Mouse (Mus musculus) heart, embryonic 11.5 days (tissue): ENCODE results near the gene Prox1. TPM values are rescaled to one million over a fixed set of nuclear protein-coding genes. Genes with fewer than 3 reads are reported as not detected.

Experiments used
- ATAC-seq: fragments of 200-750 bp; cut with Nextera tagmentation; replicated peaks from 2 replicates; pipeline ENCODE4 v1.8.0; 2017; ENCODE audit warnings: moderate library complexity; ENCODE audit not compliant: insufficient number of reproducible peaks, low FRiP score, low TSS enrichment
- H3K27ac ChIP-seq: fragments of 300-500 bp; sonication (generic); 2 replicates; pipeline ENCODE4 v1.5.1; 2014; ENCODE audit warnings: mild to moderate bottlenecking, low read depth, low read length
- H3K27me3 ChIP-seq: fragments of 300-500 bp; sonication (generic); 2 replicates; pipeline ENCODE4 v1.6.1; 2014; ENCODE audit warnings: mild to moderate bottlenecking, low read length, mixed read lengths; ENCODE audit not compliant: control insufficient read depth, insufficient read depth
- H3K36me3 ChIP-seq: fragments of 300-500 bp; sonication (generic); 2 replicates; pipeline ENCODE4 v1.6.1; 2014; ENCODE audit warnings: mild to moderate bottlenecking, low read length, moderate library complexity, mixed read lengths; ENCODE audit not compliant: control insufficient read depth, insufficient read depth
- H3K4me1 ChIP-seq: fragments of 300-500 bp; sonication (generic); 2 replicates; pipeline ENCODE4 v1.6.1; 2014; ENCODE audit warnings: low read length; ENCODE audit not compliant: control insufficient read depth, insufficient read depth
- H3K4me2 ChIP-seq: fragments of 300-500 bp; sonication (generic); 2 replicates; pipeline ENCODE4 v1.6.1; 2014; ENCODE audit warnings: mild to moderate bottlenecking, moderate library complexity
- H3K4me3 ChIP-seq: fragments of 300-500 bp; sonication (generic); 2 replicates; pipeline ENCODE4 v1.5.1; 2014; ENCODE audit warnings: low read depth, low read length
- H3K9ac ChIP-seq: fragments of 300-500 bp; sonication (generic); 2 replicates; pipeline ENCODE4 v1.6.1; 2014; ENCODE audit warnings: mild to moderate bottlenecking, low read depth, low read length, moderate library complexity
- H3K9me3 ChIP-seq: fragments of 300-500 bp; sonication (generic); replicated peaks from 2 replicates; pipeline ENCODE4 v1.6.1; 2016; ENCODE audit warnings: low read length; ENCODE audit not compliant: control insufficient read depth
- WGBS: fragments of 180-500 bp; shearing (Covaris S2); extraction: QIAGEN DNeasy Blood & Tissue Kit; methylation state at CpG from one replicate; pipeline ENCODE4 v1.1.7; 2014; ENCODE audit not compliant: insufficient replicate concordance; 5-methylcytosine and 5-hydroxymethylcytosine counted together
- polyA plus RNA-seq: library from polyadenylated mRNA; unstranded; fragments of >200 nt; fragmentation: Nextera tagmentation; extraction: Ambion mirVana; gene quantifications from 2 replicates; pipeline ENCODE4 v1.2.1, GENCODE M21; 2014

Gene Prox1
- polyA plus RNA-seq, 1 experiment from 2014 or later, result 12.6 TPM

DNA sequence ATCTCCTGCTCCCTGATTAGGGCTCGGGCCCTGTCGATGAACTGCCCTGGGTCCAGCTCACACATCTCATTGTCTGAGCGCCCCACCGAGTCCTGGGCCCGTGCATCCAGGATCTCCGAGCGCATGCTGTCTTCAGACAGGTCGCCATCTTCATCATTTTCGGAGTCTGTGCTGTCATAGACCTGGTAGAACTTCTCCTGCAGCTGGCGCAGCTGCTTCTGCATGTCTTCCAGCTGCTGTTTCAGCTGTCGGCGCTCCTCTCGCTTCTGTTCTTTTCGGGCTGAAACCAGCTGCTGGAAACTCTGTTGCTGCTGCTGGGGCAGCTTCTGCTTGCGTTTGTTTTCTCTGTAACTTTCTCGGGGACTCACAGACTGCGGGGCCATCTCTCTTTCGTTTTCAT is 9.2 kb downstream of the Prox1 start:
- 0 out of 2 replicates have a peak, but pooled peaks cover 2% of the 10 kb centered on the region for H3K36me3 ChIP-seq
- no peak overlapping the region for H3K27ac ChIP-seq
- no peak overlapping the region for H3K4me3 ChIP-seq
- H3K27me3 ChIP-seq, result no peaks in the 10 kb centered on the region
- no peaks in the 10 kb centered on the region for H3K9me3 ChIP-seq
- ATAC-seq, result no peak
- no peak overlapping the region for H3K4me2 ChIP-seq
- no peaks in the 10 kb centered on the region for H3K4me1 ChIP-seq
- 79% methylated on average over 18 of the region's 18 CpGs for WGBS
- no peak overlapping the region for H3K9ac ChIP-seq

DNA sequence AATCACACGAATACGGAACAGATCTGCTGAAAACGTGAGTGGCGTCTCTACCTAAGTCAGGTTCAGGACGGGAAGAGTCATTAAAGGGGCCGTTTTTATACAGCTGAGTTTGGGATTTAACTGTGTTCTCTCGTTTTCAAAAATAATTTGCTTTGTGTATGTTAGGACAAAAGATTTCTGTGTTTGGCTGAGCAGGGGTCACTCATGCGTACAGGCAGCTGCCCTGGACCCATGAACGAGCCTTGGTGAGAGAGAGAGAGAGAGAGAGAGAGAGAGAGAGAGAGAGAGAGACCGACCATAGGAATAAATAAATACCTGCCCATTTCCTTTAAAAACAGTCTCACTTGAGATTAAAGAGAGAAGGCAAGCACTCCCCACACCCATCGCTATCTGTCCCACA is 11.1 kb downstream of the Prox1 start:
- Histone ChIP-seq H3K36me3 (0 out of 2 replicates have a peak, but pooled peaks cover 2% of the 10 kb centered on the region), H3K27ac (no peak overlapping the region), H3K27me3 (no peaks in the 10 kb centered on the region), H3K4me2 (no peak overlapping the region), H3K4me3 (no peak overlapping the region), H3K9ac (no peak overlapping the region), H3K4me1 (no peaks in the 10 kb centered on the region), H3K9me3 (no peaks in the 10 kb centered on the region)
- WGBS, result 74% methylated on average over 11 of the region's 11 CpGs
- ATAC-seq, result no peak

DNA sequence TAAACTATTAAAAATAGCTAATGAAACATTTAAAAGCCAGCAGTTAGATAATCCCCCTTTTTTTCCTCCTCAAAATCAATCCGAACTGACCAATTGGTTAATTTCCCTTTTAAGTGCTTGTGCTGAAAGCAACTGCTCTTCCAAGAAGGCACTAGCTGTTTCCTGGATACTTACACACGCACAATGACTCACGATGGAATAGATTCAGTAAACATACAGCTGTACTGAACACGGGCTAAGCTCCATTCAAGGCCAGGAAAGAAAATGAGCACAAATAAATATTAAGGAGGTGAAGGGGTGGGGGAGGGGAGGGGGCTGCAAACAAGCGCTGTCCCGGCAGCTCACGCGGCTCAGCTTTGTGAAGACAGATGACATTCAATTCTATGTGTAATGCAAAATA is 14.8 kb downstream of the Prox1 start:
- Histone ChIP-seq H3K27me3 (no peaks in the 10 kb centered on the region), H3K4me3 (no peak overlapping the region), H3K4me2 (no peak overlapping the region), H3K9me3 (no peaks in the 10 kb centered on the region), H3K36me3 (0 out of 2 replicates have a peak, but pooled peaks cover 5% of the 10 kb centered on the region), H3K4me1 (no peaks in the 10 kb centered on the region), H3K27ac (no peak overlapping the region), H3K9ac (no peak overlapping the region)
- no peak for ATAC-seq
- 58% methylated on average over 8 of the region's 8 CpGs for WGBS

DNA sequence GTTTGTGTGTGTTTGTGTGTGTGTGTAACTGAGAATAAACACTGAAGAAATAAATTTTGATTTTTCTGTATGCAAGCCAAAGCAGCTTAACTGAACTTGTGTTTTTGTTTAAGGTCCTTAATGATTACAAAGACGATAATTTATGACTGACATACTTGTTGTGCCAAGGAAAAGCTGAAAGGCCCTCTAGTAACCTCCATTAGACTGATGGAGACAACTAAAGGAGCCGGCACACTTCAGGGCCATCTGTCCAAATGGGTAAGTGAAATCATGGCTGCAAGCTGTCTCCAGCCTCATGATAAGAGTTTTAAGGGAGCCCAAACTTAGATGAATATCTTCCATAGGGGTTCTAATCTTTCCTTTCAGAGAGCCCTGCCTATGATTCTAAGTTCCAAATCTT is 15.5 kb downstream of the Prox1 start:
- Histone ChIP-seq H3K9ac (no peak overlapping the region), H3K9me3 (no peaks in the 10 kb centered on the region), H3K27me3 (no peaks in the 10 kb centered on the region), H3K4me2 (no peak overlapping the region), H3K27ac (no peak overlapping the region), H3K4me3 (no peak overlapping the region), H3K4me1 (no peaks in the 10 kb centered on the region), H3K36me3 (0 out of 2 replicates have a peak, but pooled peaks cover 3% of the 10 kb centered on the region)
- WGBS, result 56% methylated on average over 2 of the region's 2 CpGs
- no peak for ATAC-seq

DNA sequence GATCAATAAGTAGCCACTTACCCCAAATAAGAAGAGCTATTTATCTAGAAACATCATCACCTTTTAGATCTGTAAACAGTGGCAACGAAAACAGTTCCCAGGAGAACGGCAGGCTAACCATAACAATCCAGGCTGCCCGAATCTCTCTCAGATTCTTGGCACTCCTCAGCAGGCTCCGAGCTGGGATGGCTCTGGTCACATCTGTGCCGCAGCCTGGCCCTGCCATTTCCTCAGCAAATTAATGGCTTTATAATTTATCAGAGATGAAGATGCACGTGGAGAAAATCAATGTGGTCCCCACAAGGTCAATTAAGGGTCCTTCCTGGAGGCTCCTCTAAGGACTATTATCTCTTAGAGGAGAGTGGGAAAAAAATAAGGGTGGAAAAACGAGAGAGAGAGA is 16.2 kb downstream of the Prox1 start:
- Histone ChIP-seq H3K4me3 (no peak overlapping the region), H3K27ac (no peak overlapping the region), H3K4me1 (peaks cover 7% of the 10 kb centered on the region), H3K27me3 (no peaks in the 10 kb centered on the region), H3K4me2 (no peak overlapping the region), H3K36me3 (0 out of 2 replicates have a peak, but pooled peaks cover 3% of the 10 kb centered on the region), H3K9ac (no peak overlapping the region), H3K9me3 (no peaks in the 10 kb centered on the region)
- ATAC-seq, result no peak
- WGBS, result 24% methylated on average over 7 of the region's 7 CpGs

DNA sequence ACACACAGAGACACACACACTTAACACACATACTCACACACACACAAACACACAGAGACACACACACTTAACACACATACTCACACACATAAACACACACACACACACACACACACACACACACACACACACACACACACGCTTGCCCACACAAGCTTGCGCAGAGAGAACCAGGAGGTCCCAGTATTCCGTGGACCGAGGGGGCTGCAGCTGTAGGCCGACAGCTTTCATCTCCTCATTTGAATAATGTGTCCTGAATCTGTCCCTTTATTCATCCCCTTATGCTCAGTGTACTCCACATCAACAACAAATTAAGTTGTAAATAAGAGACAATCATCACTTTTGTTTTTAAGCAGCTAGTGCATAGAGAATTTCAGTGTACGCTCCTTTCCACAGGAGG is 17.9 kb downstream of the Prox1 start:
- 95% methylated on average over 6 of the region's 6 CpGs for WGBS
- Histone ChIP-seq H3K27ac (no peak overlapping the region), H3K4me1 (peaks cover 16% of the 10 kb centered on the region), H3K9ac (no peak overlapping the region), H3K36me3 (0 out of 2 replicates have a peak, but pooled peaks cover 3% of the 10 kb centered on the region), H3K9me3 (no peaks in the 10 kb centered on the region), H3K4me2 (no peak overlapping the region), H3K4me3 (no peak overlapping the region), H3K27me3 (no peaks in the 10 kb centered on the region)
- ATAC-seq, result no peak

DNA sequence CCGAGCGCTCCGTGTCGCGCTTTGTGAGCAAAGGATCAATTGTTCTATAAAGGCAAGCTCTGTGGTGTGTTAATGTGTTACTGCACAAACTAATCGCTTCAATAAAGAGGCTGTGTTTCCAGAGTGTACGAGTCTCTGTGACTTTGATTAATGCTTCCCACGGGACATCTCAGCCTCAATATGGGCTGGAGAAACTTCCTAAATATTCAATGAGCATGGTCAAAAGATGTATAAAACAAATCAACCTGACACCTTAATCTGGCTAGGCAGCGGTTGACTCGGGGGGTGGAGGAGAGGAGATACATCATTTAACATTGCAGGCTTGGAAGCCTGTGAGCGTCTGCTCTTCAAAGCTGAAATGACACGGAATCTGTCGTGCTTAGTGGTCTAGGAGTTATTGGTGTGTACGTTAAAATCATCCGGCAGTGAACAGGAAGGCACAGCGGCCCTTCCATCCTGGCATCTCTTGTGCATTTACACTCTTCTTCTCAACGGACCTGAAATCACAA is 21.2 kb downstream of the Prox1 start:
- ATAC-seq, result no peak
- H3K27ac ChIP-seq, result no peak overlapping the region
- no peaks in the 10 kb centered on the region for H3K9me3 ChIP-seq
- peaks cover 23% of the 10 kb centered on the region for H3K4me1 ChIP-seq
- WGBS, result 71% methylated on average over 17 of the region's 17 CpGs
- H3K4me3 ChIP-seq, result no peak overlapping the region
- H3K27me3 ChIP-seq, result no peaks in the 10 kb centered on the region
- no peak overlapping the region for H3K4me2 ChIP-seq
- no peak overlapping the region for H3K9ac ChIP-seq
- peaks cover 3% of the 10 kb centered on the region; the same call in 1 of the 2 replicates for H3K36me3 ChIP-seq

DNA sequence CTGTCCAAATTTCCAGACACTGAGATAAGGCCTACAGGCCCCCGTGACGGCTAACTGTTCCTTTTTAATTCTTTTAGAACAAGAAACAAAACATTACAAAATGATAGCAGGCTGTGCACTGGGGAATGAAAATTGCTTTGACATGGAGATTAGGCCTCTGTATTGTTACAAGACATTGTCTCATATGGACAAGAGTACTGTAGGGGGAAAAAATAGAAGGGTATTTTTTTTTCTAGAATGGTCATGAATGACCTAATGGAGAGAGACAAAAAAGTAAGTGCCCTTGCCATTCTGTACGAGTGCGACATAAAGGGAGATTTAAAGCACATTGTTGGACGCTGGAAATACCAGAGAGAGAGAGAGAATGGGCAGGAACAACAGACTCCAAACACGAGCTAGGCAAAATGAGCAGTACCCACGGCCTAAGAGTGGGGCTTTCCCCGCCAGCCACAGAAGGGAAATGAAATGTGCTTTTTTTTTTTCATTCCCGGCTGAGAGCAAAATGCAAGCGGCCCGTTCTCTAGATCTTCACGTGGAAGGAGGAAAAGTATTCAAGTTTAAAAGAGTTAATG is 21.8 kb downstream of the Prox1 start:
- no peaks in the 10 kb centered on the region for H3K9me3 ChIP-seq
- no peak overlapping the region for H3K9ac ChIP-seq
- H3K4me1 ChIP-seq, result peaks cover 27% of the 10 kb centered on the region
- no peak overlapping the region for H3K27ac ChIP-seq
- no peak for ATAC-seq
- H3K4me3 ChIP-seq, result no peak overlapping the region
- 46% methylated on average over 12 of the region's 12 CpGs for WGBS
- no peaks in the 10 kb centered on the region for H3K27me3 ChIP-seq
- no peak overlapping the region for H3K4me2 ChIP-seq
- H3K36me3 ChIP-seq, result peaks cover 3% of the 10 kb centered on the region; the same call in 1 of the 2 replicates

DNA sequence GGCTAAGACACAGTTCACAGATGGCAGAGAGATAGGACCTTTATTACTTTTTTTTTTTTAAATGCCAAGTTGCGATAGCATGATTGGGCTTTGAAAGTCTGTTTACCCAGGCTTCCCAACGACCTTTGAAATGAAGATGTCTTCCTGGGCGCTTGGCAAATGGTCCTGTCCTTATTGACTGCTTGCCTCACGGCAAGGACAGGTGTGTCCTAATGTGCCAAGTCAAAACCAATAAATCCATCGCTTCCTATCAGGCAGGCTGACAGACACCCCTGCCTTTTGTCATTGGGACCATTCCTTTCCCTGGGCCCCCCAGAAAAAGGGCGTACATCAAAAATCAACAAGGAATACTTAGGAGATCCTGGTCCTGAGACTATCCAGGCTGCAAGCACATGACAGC is 22.7 kb downstream of the Prox1 start:
- H3K4me1 ChIP-seq, result peaks cover 36% of the 10 kb centered on the region

More for the DNA sequence above, 22.7 kb downstream of the Prox1 start:
- Histone ChIP-seq H3K9me3 (no peaks in the 10 kb centered on the region), H3K27ac (no peak overlapping the region), H3K4me3 (no peak overlapping the region), H3K9ac (no peak overlapping the region), H3K27me3 (no peaks in the 10 kb centered on the region), H3K4me2 (no peak overlapping the region), H3K36me3 (no peaks in the 10 kb centered on the region; the same call in 1 of the 2 replicates)
- 78% methylated on average over 6 of the region's 6 CpGs for WGBS
- no peak for ATAC-seq
